Mouse (Mus musculus) brain, embryonic 14.5 days (tissue): ENCODE data around the gene Pgm1.

ENCODE experiments used
- CTCF ChIP-seq: fragments of 200-500 bp; IDR thresholded peaks from 2 replicates; pipeline ENCODE4 v1.5.1; 2012; ENCODE audit warnings: inconsistent platforms, mild to moderate bottlenecking, moderate library complexity, borderline replicate concordance; ENCODE audit not compliant: insufficient read depth, insufficient read length; ENCODE audit errors: extremely low read depth
- POLR2A ChIP-seq: fragments of 200-500 bp; IDR thresholded peaks from 2 replicates; pipeline ENCODE4 v1.6.1; 2012; ENCODE audit warnings: mild to moderate bottlenecking, inconsistent platforms, borderline replicate concordance; ENCODE audit not compliant: poor library complexity, insufficient read depth, insufficient read length, severe bottlenecking; ENCODE audit errors: extremely low read depth

DNA sequence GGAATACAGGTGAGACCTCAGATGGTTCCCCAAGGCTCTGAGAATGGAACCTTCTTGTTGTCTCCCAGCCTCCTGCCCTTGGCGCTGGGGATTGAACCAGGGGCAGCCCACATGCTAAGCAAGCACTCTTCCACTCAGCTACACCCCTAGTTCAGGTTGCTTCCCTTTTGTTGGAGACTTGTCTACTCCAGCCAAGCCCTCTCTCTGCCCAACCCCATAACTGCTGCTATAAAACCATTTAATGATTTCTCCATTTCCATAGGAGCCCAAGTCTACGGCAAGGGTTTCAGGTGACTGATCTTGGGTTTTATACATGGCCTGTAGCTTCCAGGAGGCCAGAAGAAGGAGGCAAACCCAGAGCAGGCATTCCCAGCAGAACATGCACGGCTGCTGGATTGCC is 98.6 kb downstream of the Pgm1 start:
- no peak for TF ChIP-seq POLR2A
- TF ChIP-seq CTCF = no peak
